Mouse (Mus musculus) heart, embryonic 14.5 days (tissue): ENCODE measurements at regions not wholly inside any gene's neighbourhood (a gene's known extent, or its start where the extent isn't known, plus 50 kb on each side); places are given as distances from the start of the nearest gene placed in this dataset.
A peak's percentile ranks its signal among the peaks of the same experiment; 100 is the strongest.
"Not testable (repeated sequence)": the region's sequence is repeated elsewhere in the genome, so short reads cannot be mapped to it uniquely, and the experiment has no call there.

Experiments used
- ATAC-seq: fragments of 200-750 bp; cut with Nextera tagmentation; 2 replicates; pipeline ENCODE4 v1.8.0; 2017; ENCODE audit warnings: low read depth, moderate TSS enrichment; ENCODE audit not compliant: insufficient number of reproducible peaks, insufficient read depth, low FRiP score
- H3K27ac ChIP-seq, 2 experiments: fragments of 200-500 bp in 1 of 2; fragments of 300-500 bp in 1 of 2; sonication (generic) in 1 of 2; replicated peaks in 1 of 2; 2 replicates each; pipeline ENCODE4 v1.5.1; 2012 to 2014; ENCODE audit warnings: low read depth in 2 of 2, low read length in 2 of 2, control low read depth in 1 of 2, mild to moderate bottlenecking in 1 of 2, mixed read lengths in 1 of 2; ENCODE audit not compliant: control insufficient read depth in 1 of 2, insufficient read depth in 1 of 2
- H3K27me3 ChIP-seq: fragments of 300-500 bp; sonication (generic); 2 replicates; pipeline ENCODE4 v1.6.1; 2014; ENCODE audit warnings: mild to moderate bottlenecking, low read length, control low read depth; ENCODE audit not compliant: control insufficient read depth, insufficient read depth
- H3K36me3 ChIP-seq: fragments of 300-500 bp; sonication (generic); 2 replicates; pipeline ENCODE4 v1.6.1; 2014; ENCODE audit warnings: mild to moderate bottlenecking, control low read depth, low read length, mixed read lengths; ENCODE audit not compliant: control insufficient read depth, insufficient read depth
- H3K4me1 ChIP-seq, 2 experiments: fragments of 200-500 bp in 1 of 2; fragments of 300-500 bp in 1 of 2; sonication (generic) in 1 of 2; 2 replicates each; pipeline ENCODE4 v1.6.1; 2012 to 2014; ENCODE audit warnings: low read length in 2 of 2, control low read depth in 1 of 2, mixed read lengths in 1 of 2; ENCODE audit not compliant: control insufficient read depth in 2 of 2, insufficient read depth in 2 of 2
- H3K4me2 ChIP-seq: fragments of 300-500 bp; sonication (generic); 2 replicates; pipeline ENCODE4 v1.6.1; 2014; ENCODE audit warnings: mild to moderate bottlenecking, low read length
- H3K4me3 ChIP-seq, 2 experiments: fragments of 200-500 bp in 1 of 2; fragments of 300-500 bp in 1 of 2; sonication (generic) in 1 of 2; 2 replicates each; pipeline ENCODE4 v1.5.1; 2012 to 2014; ENCODE audit warnings: low read length in 2 of 2, mild to moderate bottlenecking in 2 of 2, control low read depth in 1 of 2, low read depth in 1 of 2, moderate library complexity in 1 of 2; ENCODE audit not compliant: control insufficient read depth in 1 of 2, insufficient read depth in 1 of 2
- H3K9ac ChIP-seq: fragments of 300-500 bp; sonication (generic); 2 replicates; pipeline ENCODE4 v1.6.1; 2014; ENCODE audit warnings: mild to moderate bottlenecking, low read length
- H3K9me3 ChIP-seq: fragments of 300-500 bp; sonication (generic); 2 replicates; pipeline ENCODE4 v1.6.1; 2016; ENCODE audit warnings: low read length, control low read depth; ENCODE audit not compliant: control insufficient read depth
- WGBS: fragments of 180-500 bp; shearing (Covaris S2); extraction: QIAGEN DNeasy Blood & Tissue Kit; methylation state at CpG from one replicate; pipeline ENCODE4 v1.1.7; 2014; 5-methylcytosine and 5-hydroxymethylcytosine counted together

DNA sequence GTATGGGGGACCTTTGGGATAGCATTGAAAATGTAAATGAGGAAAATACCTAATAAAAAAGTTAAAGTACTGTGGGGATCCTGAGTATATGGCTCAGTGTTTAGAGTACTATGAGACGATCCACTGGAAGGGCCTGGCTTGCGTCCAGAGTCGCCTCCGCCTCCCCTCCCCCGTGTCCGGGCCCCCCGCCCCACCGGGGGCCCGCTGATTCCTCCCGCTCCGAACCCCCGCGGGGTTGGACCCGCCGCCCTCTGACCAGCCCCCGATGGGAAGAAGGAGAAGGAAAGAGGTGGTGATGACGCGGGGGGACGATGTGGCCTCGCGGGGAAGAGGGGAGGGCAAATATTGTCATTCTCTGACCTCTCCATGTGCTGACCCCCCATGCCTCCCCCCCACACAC is 234.0 kb upstream of the 9530002B09Rik start:
- H3K4me1 ChIP-seq, H3K27me3 ChIP-seq, H3K9me3 ChIP-seq, H3K4me2 ChIP-seq, H3K27ac ChIP-seq, H3K36me3 ChIP-seq, H3K4me3 ChIP-seq, H3K9ac ChIP-seq: not testable (repeated sequence)
- no CpG with 5 or more reads among the region's 21 CpGs for WGBS
- ATAC-seq: peak; percentile 76; the same call in 1 of the 2 replicates
